Mouse (Mus musculus): ENCODE measurements around the gene Slc12a8. TPM values are rescaled to one million over a fixed set of nuclear protein-coding genes. Genes with fewer than 3 reads are reported as not detected.
A peak's percentile ranks its signal among the peaks of the same experiment; 100 is the strongest.

The Slc12a8 gene
- polyA plus RNA-seq, 1 experiment from 2014 or later, result 0.80 TPM

GRCm38 (mm10) chr16:33605647-33606596 is 88.8 kb downstream of the Slc12a8 start:
- no peaks in the 10 kb centered on the region for H3K27me3 ChIP-seq
- peak overlapping the region; percentile 12; the same call in 1 of the 2 replicates for H3K4me2 ChIP-seq (replicated peaks)
- H3K9ac ChIP-seq (replicated peaks), result no peak overlapping the region
- peaks cover 38% of the 10 kb centered on the region for H3K4me1 ChIP-seq
- H3K9me3 ChIP-seq, result no peaks in the 10 kb centered on the region
- peak; percentile 92 for ATAC-seq (ENCODE audit: low FRiP score, low read depth)
- no peaks in the 10 kb centered on the region for H3K36me3 ChIP-seq
- no peak overlapping the region for H3K4me3 ChIP-seq
- 8% methylated on average over 9 of the region's 9 CpGs for WGBS
- peak overlapping the region; percentile 92 for H3K27ac ChIP-seq (replicated peaks)

GRCm38 (mm10) chr16:33606691-33607532 is 89.8 kb downstream of the Slc12a8 start:
- no peaks in the 10 kb centered on the region for H3K27me3 ChIP-seq
- peaks cover 38% of the 10 kb centered on the region for H3K4me1 ChIP-seq
- ATAC-seq (ENCODE audit: low FRiP score, low read depth), result peak; percentile 4; the same call in 1 of the 2 replicates
- H3K27ac ChIP-seq (replicated peaks), result peak overlapping the region; percentile 90
- WGBS, result 20% methylated on average over 8 of the region's 8 CpGs
- no peaks in the 10 kb centered on the region for H3K36me3 ChIP-seq
- H3K4me2 ChIP-seq (replicated peaks), result no peak overlapping the region; the same call in 1 of the 2 replicates
- no peak overlapping the region for H3K9ac ChIP-seq (replicated peaks)
- H3K9me3 ChIP-seq, result no peaks in the 10 kb centered on the region
- no peak overlapping the region for H3K4me3 ChIP-seq

- H3K9ac ChIP-seq (replicated peaks), result no peak overlapping the region
- peaks cover 38% of the 10 kb centered on the region for H3K4me1 ChIP-seq
- no peaks in the 10 kb centered on the region for H3K36me3 ChIP-seq
- ATAC-seq (ENCODE audit: low FRiP score, low read depth), result no peak
- no peaks in the 10 kb centered on the region for H3K27me3 ChIP-seq
- no peak overlapping the region for H3K4me2 ChIP-seq (replicated peaks)
- no peak overlapping the region for H3K27ac ChIP-seq (replicated peaks)
- WGBS, result 69% methylated on average over 2 of the region's 2 CpGs
- H3K9me3 ChIP-seq, result no peaks in the 10 kb centered on the region
- no peak overlapping the region for H3K4me3 ChIP-seq
These were observed 92.4 kb downstream of the Slc12a8 start for GRCm38 (mm10) chr16:33609554-33609953.

- Histone ChIP-seq H3K4me3 (no peak overlapping the region), H3K27ac (replicated peaks) (0 out of 2 replicates have a peak overlapping the region, but pooled peaks have one; percentile 17), H3K36me3 (no peaks in the 10 kb centered on the region), H3K27me3 (no peaks in the 10 kb centered on the region), H3K9ac (replicated peaks) (no peak overlapping the region), H3K4me2 (replicated peaks) (no peak overlapping the region), H3K9me3 (no peaks in the 10 kb centered on the region), H3K4me1 (peaks cover 30% of the 10 kb centered on the region)
- WGBS, result 80% methylated on average over 7 of the region's 7 CpGs
- ATAC-seq (ENCODE audit: low FRiP score, low read depth), result no peak
These were observed 93.3 kb downstream of the Slc12a8 start for GRCm38 (mm10) chr16:33610466-33610865.

GRCm38 (mm10) chr16:33611291-33611690 is 94.2 kb downstream of the Slc12a8 start:
- Histone ChIP-seq H3K27me3 (no peaks in the 10 kb centered on the region), H3K9ac (replicated peaks) (no peak overlapping the region), H3K36me3 (no peaks in the 10 kb centered on the region), H3K27ac (replicated peaks) (no peak overlapping the region), H3K9me3 (no peaks in the 10 kb centered on the region), H3K4me1 (peaks cover 22% of the 10 kb centered on the region), H3K4me3 (no peak overlapping the region), H3K4me2 (replicated peaks) (no peak overlapping the region)
- ATAC-seq (ENCODE audit: low FRiP score, low read depth), result no peak
- 77% methylated on average over 8 of the region's 8 CpGs for WGBS

- Histone ChIP-seq H3K9ac (replicated peaks) (no peak overlapping the region), H3K4me2 (replicated peaks) (no peak overlapping the region), H3K4me1 (peaks cover 15% of the 10 kb centered on the region), H3K27me3 (no peaks in the 10 kb centered on the region), H3K4me3 (no peak overlapping the region), H3K27ac (replicated peaks) (no peak overlapping the region), H3K36me3 (no peaks in the 10 kb centered on the region), H3K9me3 (no peaks in the 10 kb centered on the region)
- ATAC-seq (ENCODE audit: low FRiP score, low read depth), result no peak
- 91% methylated on average over 6 of the region's 6 CpGs for WGBS
These were observed 95.1 kb downstream of the Slc12a8 start for GRCm38 (mm10) chr16:33612056-33612770.

- H3K27ac ChIP-seq (replicated peaks), result no peak overlapping the region
- WGBS, result 43% methylated on average over 3 of the region's 3 CpGs
- no peak overlapping the region for H3K4me3 ChIP-seq
- no peaks in the 10 kb centered on the region for H3K9me3 ChIP-seq
- no peaks in the 10 kb centered on the region for H3K4me1 ChIP-seq
- no peaks in the 10 kb centered on the region for H3K36me3 ChIP-seq
- no peaks in the 10 kb centered on the region for H3K27me3 ChIP-seq
- no peak for ATAC-seq (ENCODE audit: low FRiP score, low read depth)
- H3K9ac ChIP-seq (replicated peaks), result no peak overlapping the region
- no peak overlapping the region for H3K4me2 ChIP-seq (replicated peaks)
These were observed 98.9 kb downstream of the Slc12a8 start for GRCm38 (mm10) chr16:33615986-33616385.

- Histone ChIP-seq H3K4me3 (no peak overlapping the region), H3K27me3 (no peaks in the 10 kb centered on the region), H3K27ac (replicated peaks) (no peak overlapping the region), H3K9me3 (no peaks in the 10 kb centered on the region), H3K4me1 (no peaks in the 10 kb centered on the region), H3K36me3 (no peaks in the 10 kb centered on the region), H3K9ac (replicated peaks) (no peak overlapping the region), H3K4me2 (replicated peaks) (no peak overlapping the region)
- WGBS, result 47% methylated on average over 3 of the region's 3 CpGs
- no peak for ATAC-seq (ENCODE audit: low FRiP score, low read depth)
These were observed 104.7 kb downstream of the Slc12a8 start for GRCm38 (mm10) chr16:33621836-33622235.

- Histone ChIP-seq H3K27ac (replicated peaks) (no peak overlapping the region), H3K27me3 (no peaks in the 10 kb centered on the region), H3K9me3 (no peaks in the 10 kb centered on the region), H3K9ac (replicated peaks) (no peak overlapping the region), H3K4me2 (replicated peaks) (no peak overlapping the region), H3K36me3 (no peaks in the 10 kb centered on the region), H3K4me3 (no peak overlapping the region), H3K4me1 (no peaks in the 10 kb centered on the region)
- no peak for ATAC-seq (ENCODE audit: low FRiP score, low read depth)
- WGBS, result 95% methylated on average over 9 of the region's 9 CpGs
These were observed 107.5 kb downstream of the Slc12a8 start for GRCm38 (mm10) chr16:33624586-33624985.

- ATAC-seq (ENCODE audit: low FRiP score, low read depth), result no peak
- 94% methylated on average over 5 of the region's 5 CpGs for WGBS
These were observed 112.4 kb downstream of the Slc12a8 start for GRCm38 (mm10) chr16:33629539-33629938.

GRCm38 (mm10) chr16:33635836-33636595 is 118.9 kb downstream of the Slc12a8 start:
- ATAC-seq (ENCODE audit: low FRiP score, low read depth), result no peak
- no peak overlapping the region for H3K27ac ChIP-seq (replicated peaks)
- H3K36me3 ChIP-seq, result no peaks in the 10 kb centered on the region
- no peaks in the 10 kb centered on the region for H3K27me3 ChIP-seq
- H3K9me3 ChIP-seq, result no peaks in the 10 kb centered on the region
- no peak overlapping the region for H3K4me3 ChIP-seq
- H3K4me1 ChIP-seq, result no peaks in the 10 kb centered on the region
- no peak overlapping the region for H3K4me2 ChIP-seq (replicated peaks)
- WGBS, result 84% methylated on average over 12 of the region's 12 CpGs
- H3K9ac ChIP-seq (replicated peaks), result no peak overlapping the region

More at GRCm38 (mm10) chr16:33629539-33629938, 112.4 kb downstream of the Slc12a8 start:
- Histone ChIP-seq H3K27me3 (no peaks in the 10 kb centered on the region), H3K36me3 (no peaks in the 10 kb centered on the region), H3K4me2 (replicated peaks) (no peak overlapping the region), H3K9me3 (no peaks in the 10 kb centered on the region), H3K27ac (replicated peaks) (no peak overlapping the region), H3K4me3 (no peak overlapping the region), H3K9ac (replicated peaks) (no peak overlapping the region), H3K4me1 (no peaks in the 10 kb centered on the region)
